Mouse (Mus musculus) CD8-positive naive resting alpha-beta T cell, adult 57 days (primary cell): ENCODE measurements around the gene Gm4985. TPM values are rescaled to one million over a fixed set of nuclear protein-coding genes. Genes with fewer than 3 reads are reported as not detected.

Experiments used
- total RNA-seq: library from RNA; stranded (reverse); gene quantifications from one replicate; pipeline ENCODE4 v1.2.4, GENCODE M21; 2023

The Gm4985 gene
- total RNA-seq: not detected

GRCm38 (mm10) chrX:23958834-23959233 is at the start of gene Gm4985:
TSS of gene Gm4985 (minus strand) at chrX:23958934.

Other genes starting within 250 kb of the Gm4985 start
- gene Gm4907, start 76.4 kb downstream of the Gm4985 start, total RNA-seq: not detected